Mouse (Mus musculus) forebrain, embryonic 14.5 days (tissue): ENCODE measurements at regions not wholly inside any gene's neighbourhood (a gene's known extent, or its start where the extent isn't known, plus 50 kb on each side); places are given as distances from the start of the nearest gene placed in this dataset.
"Not testable (repeated sequence)": the region's sequence is repeated elsewhere in the genome, so short reads cannot be mapped to it uniquely, and the experiment has no call there.

Experiments
- ATAC-seq: fragments of 200-750 bp; cut with Nextera tagmentation; 2 replicates; pipeline ENCODE4 v1.8.0; 2017; ENCODE audit warnings: mild to moderate bottlenecking, moderate library complexity
- DNase-seq: peaks from one replicate; pipeline ENCODE4 v3.0.0-alpha.2; 2015; ENCODE audit warnings: low spot score
- H3K27ac ChIP-seq: fragments of 300-500 bp; sonication (generic); 2 replicates; pipeline ENCODE4 v1.5.1; 2014; ENCODE audit warnings: low read depth, mild to moderate bottlenecking, control low read depth, low read length, moderate library complexity
- H3K27me3 ChIP-seq: fragments of 300-500 bp; sonication (generic); replicated peaks from 2 replicates; pipeline ENCODE4 v1.6.1; 2014; ENCODE audit warnings: low read length, control low read depth, mixed read lengths; ENCODE audit not compliant: control insufficient read depth, insufficient read depth
- H3K36me3 ChIP-seq: fragments of 300-500 bp; sonication (generic); 2 replicates; pipeline ENCODE4 v1.6.1; 2014; ENCODE audit warnings: low read length, control low read depth; ENCODE audit not compliant: control insufficient read depth, insufficient read depth
- H3K4me1 ChIP-seq: fragments of 300-500 bp; sonication (generic); 2 replicates; pipeline ENCODE4 v1.6.1; 2014; ENCODE audit warnings: antibody characterized with exemption, low read length, control low read depth; ENCODE audit not compliant: control insufficient read depth, insufficient read depth
- H3K4me2 ChIP-seq: fragments of 300-500 bp; sonication (generic); 2 replicates; pipeline ENCODE4 v1.6.1; 2014; ENCODE audit warnings: mild to moderate bottlenecking, control low read depth, low read length
- H3K4me3 ChIP-seq: fragments of 300-500 bp; sonication (generic); 2 replicates; pipeline ENCODE4 v1.5.1; 2014; ENCODE audit warnings: low read depth, low read length, control low read depth
- H3K9ac ChIP-seq: fragments of 300-500 bp; sonication (generic); 2 replicates; pipeline ENCODE4 v1.6.1; 2014; ENCODE audit warnings: mild to moderate bottlenecking, low read length, control low read depth, moderate library complexity
- H3K9me3 ChIP-seq: fragments of 300-500 bp; sonication (generic); replicated peaks from 2 replicates; pipeline ENCODE4 v1.6.1; 2016; ENCODE audit warnings: low read length, control low read depth, mixed read lengths; ENCODE audit not compliant: control insufficient read depth
- WGBS: fragments of 180-500 bp; shearing (Covaris S2); extraction: QIAGEN DNeasy Blood & Tissue Kit; methylation state at CpG from one replicate; pipeline ENCODE4 v1.1.7; 2014; 5-methylcytosine and 5-hydroxymethylcytosine counted together

DNA sequence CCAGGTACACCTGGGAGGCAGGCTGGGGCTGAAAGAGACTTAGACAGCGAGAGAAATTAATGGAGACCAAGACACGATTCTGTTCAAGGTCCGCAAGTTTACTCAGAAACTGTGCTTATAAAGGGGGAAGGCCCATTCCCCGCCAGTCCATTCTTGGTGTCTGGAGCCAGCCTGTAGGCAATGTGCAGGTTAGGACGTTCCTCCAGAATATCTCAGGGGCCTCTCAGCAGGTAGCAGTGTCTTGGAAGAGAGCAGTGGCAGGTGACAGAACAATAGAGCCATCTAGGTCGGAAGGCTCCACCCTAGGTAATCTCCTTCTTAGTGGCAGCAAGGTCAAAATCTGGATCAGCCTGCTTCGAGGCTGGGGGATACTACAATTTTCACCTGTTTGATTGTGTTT, 147.6 kb upstream of the Gm37988 start:
- DNase-seq, ATAC-seq, H3K4me3 ChIP-seq, H3K4me1 ChIP-seq, H3K27ac ChIP-seq, H3K9ac ChIP-seq, H3K36me3 ChIP-seq, H3K4me2 ChIP-seq, H3K9me3 ChIP-seq, H3K27me3 ChIP-seq: not testable (repeated sequence)
- WGBS = 72% methylated on average over 7 of the region's 7 CpGs

- not testable (repeated sequence) for H3K36me3 ChIP-seq, ATAC-seq, H3K4me1 ChIP-seq, H3K27ac ChIP-seq, DNase-seq, H3K9ac ChIP-seq, H3K27me3 ChIP-seq, H3K4me2 ChIP-seq, H3K4me3 ChIP-seq, H3K9me3 ChIP-seq
- 96% methylated on average over 5 of the region's 5 CpGs for WGBS
Measured at GRCm38 (mm10) chr1:4660616-4661015, 147.1 kb upstream of the Gm37988 start.

- WGBS = 91% methylated on average over 1 of the region's 1 CpGs
- Histone ChIP-seq H3K4me1 (no peaks in the 10 kb centered on the region), H3K4me3 (no peak overlapping the region), H3K27me3 (no peaks in the 10 kb centered on the region), H3K9ac (no peak overlapping the region), H3K9me3 (no peaks in the 10 kb centered on the region), H3K36me3 (no peaks in the 10 kb centered on the region), H3K27ac (no peak overlapping the region), H3K4me2 (no peak overlapping the region)
- ATAC-seq = no peak
- no peak for DNase-seq
Measured at GRCm38 (mm10) chr1:4661761-4662160, 145.9 kb upstream of the Gm37988 start.

DNA sequence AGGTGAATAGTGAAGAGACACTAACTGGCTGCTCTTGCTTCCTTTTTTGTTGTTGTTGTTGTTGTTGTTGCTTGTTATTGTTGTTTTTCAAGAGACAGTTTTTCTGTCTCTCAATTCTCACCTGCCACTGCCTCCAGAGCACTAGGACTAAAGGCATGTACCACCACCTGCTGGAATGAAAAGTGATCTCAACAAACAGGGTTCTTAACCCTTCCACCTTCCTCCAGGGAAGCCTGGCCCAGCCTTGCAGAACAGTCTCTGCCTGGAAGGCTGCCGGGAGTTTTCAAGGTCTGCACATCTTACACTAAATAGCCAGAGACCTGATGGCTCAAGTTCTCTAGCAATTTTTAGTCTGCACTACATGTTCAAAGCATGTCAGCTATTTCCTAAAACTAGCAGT, 138.0 kb upstream of the Gm37988 start:
- Histone ChIP-seq H3K4me3 (no peak overlapping the region), H3K9me3 (no peaks in the 10 kb centered on the region), H3K4me2 (no peak overlapping the region), H3K27me3 (no peaks in the 10 kb centered on the region), H3K9ac (no peak overlapping the region), H3K4me1 (no peaks in the 10 kb centered on the region), H3K27ac (no peak overlapping the region), H3K36me3 (no peaks in the 10 kb centered on the region)
- 84% methylated on average over 1 of the region's 1 CpGs for WGBS
- ATAC-seq (no peak), DNase-seq (no peak)

DNA sequence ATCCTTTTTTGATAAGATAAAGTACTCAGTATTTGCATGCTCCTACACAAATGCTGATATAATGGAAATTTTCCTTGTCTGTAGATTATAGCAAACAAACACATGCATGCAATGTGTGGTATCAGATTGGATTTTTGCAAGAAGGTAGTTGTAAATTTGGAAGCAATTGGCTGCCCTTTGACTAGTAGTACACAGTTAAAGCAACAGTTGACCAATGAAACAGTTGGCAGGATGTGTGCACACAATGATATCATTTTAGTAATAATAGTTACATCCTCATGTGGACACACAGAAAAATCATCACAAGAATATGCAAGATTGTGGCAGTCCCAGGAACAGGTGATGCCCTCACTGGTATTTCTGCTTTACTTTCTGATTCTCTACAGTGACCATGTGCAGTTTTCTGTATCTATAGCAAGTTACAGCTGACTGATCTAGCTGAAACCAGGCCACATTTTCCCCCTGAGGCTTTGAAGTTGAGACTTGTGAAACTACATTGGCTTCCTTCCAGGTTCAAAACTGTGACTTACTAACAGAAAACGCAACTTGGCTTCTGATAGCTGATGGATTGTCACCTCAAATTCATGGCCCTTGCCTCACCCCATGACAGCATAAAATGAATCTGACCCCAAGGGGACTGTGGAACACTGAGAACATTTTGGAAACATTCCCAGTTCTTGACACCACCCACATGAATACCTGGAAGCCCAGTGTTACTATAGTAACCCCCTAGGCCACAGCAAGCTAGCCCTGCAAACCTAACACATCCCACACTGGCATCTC, 136.3 kb upstream of the Gm37988 start:
- no peaks in the 10 kb centered on the region for H3K36me3 ChIP-seq
- ATAC-seq = no peak

DNA sequence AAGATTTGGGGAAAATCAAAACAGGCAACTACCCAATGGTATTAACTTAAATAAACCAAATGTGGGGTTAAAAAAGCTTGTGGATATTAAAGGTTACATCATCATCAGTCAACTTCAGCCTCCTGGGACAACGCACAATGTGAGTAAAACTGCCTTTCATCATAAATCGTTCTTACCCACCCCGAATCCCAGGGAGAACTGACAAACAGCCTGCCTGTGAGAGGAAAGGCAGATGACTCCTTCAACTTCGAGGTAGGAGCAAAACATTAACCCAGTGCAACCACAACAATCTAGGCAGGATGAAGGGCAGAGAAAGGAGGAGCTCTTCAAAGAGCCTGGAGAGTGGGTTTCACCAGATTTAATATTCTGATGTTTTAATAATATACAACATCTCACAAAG, 135.3 kb upstream of the Gm37988 start:
- no peaks in the 10 kb centered on the region for H3K36me3 ChIP-seq
- no peaks in the 10 kb centered on the region for H3K27me3 ChIP-seq
- no peak overlapping the region for H3K4me2 ChIP-seq
- WGBS = 82% methylated on average over 4 of the region's 4 CpGs
- H3K9me3 ChIP-seq = no peaks in the 10 kb centered on the region
- DNase-seq (no peak), ATAC-seq (no peak)
- H3K27ac ChIP-seq = no peak overlapping the region
- no peaks in the 10 kb centered on the region for H3K4me1 ChIP-seq
- no peak overlapping the region for H3K9ac ChIP-seq
- no peak overlapping the region for H3K4me3 ChIP-seq

More for the DNA sequence above, 136.3 kb upstream of the Gm37988 start:
- H3K27me3 ChIP-seq = no peaks in the 10 kb centered on the region
- H3K4me2 ChIP-seq = no peak overlapping the region
- WGBS = 50% methylated on average over 1 of the region's 1 CpGs
- no peaks in the 10 kb centered on the region for H3K4me1 ChIP-seq
- no peak overlapping the region for H3K9ac ChIP-seq
- H3K27ac ChIP-seq = no peak overlapping the region
- H3K4me3 ChIP-seq = no peak overlapping the region
- H3K9me3 ChIP-seq = no peaks in the 10 kb centered on the region
- DNase-seq = peak; percentile 8

DNA sequence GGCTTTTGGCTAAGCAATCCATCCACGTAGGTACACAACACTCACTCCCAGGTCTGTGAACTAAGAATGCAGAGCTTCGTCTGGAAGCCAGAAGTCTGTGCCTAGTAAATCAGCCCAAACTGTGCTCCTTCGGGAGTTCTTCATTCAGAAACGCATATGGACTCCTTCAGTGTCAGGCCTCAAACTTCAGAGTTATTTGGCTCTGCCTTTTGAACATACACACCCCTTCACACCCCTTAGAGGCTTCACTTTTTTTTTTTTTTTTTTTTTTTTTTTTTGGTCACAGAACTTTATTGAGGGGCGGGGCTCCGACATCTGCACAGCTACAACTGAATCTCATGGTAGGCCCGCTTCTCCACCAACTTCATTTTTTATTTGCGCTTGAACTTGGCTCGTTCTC, 120.1 kb upstream of the Gm37988 start:
- Histone ChIP-seq H3K27me3 (no peaks in the 10 kb centered on the region), H3K36me3 (no peaks in the 10 kb centered on the region), H3K9ac (no peak overlapping the region), H3K4me2 (no peak overlapping the region), H3K4me1 (no peaks in the 10 kb centered on the region), H3K4me3 (no peak overlapping the region), H3K9me3 (no peaks in the 10 kb centered on the region), H3K27ac (no peak overlapping the region)
- no peak for DNase-seq
- no peak for ATAC-seq
- 93% methylated on average over 9 of the region's 9 CpGs for WGBS

DNA sequence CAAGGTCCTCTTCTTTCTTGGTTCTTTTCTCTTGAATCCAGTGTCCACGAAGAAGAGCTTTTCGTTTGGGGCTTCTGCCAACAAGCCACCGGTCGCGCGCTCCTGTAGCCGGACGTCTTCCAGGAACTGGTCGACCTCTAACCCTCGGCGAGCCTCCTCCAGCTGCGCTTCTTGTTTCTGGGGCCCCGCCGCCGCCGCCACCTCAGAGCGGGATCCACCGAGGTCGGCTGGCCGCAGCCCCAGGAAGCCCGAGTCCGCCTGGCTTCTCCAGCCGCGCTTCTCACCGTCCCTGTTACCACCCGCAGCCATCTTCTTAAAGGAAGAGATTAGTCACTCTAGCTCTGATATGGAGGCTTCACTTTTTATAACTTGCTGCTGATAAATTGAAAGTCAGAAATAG, 118.6 kb upstream of the Gm37988 start:
- Histone ChIP-seq H3K27ac (no peak overlapping the region), H3K4me1 (no peaks in the 10 kb centered on the region), H3K27me3 (no peaks in the 10 kb centered on the region), H3K4me2 (0 out of 2 replicates have a peak overlapping the region, but pooled peaks have one; percentile 3), H3K9ac (no peak overlapping the region), H3K9me3 (no peaks in the 10 kb centered on the region), H3K4me3 (no peak overlapping the region), H3K36me3 (no peaks in the 10 kb centered on the region)
- ATAC-seq = no peak
- no peak for DNase-seq
- WGBS = 30% methylated on average over 26 of the region's 26 CpGs

DNA sequence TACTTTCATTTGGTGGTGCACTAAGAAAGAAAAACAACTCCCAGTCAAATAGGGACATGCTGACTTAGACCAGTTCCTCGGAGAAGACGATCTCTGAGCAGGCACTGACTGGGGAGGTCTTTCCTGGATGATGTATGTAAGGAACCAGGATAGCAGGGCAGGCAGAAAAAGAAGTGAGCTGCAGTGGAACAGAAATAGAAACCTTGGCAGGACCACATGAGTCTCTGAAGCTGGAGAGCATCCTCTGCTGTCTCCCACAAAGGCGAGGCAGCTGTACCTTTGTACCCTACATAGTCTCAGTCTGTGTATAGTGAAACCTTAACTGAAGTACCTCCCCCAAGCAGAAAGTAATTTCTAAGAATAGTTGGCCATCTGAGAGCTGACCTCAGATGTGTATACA, 104.4 kb upstream of the Gm37988 start:
- no peak overlapping the region for H3K9ac ChIP-seq
- no peaks in the 10 kb centered on the region for H3K4me1 ChIP-seq
- no peak overlapping the region for H3K4me3 ChIP-seq
- no peaks in the 10 kb centered on the region for H3K27me3 ChIP-seq
- no peak for ATAC-seq
- 84% methylated on average over 3 of the region's 3 CpGs for WGBS
- no peaks in the 10 kb centered on the region for H3K36me3 ChIP-seq
- no peak for DNase-seq
- no peaks in the 10 kb centered on the region for H3K9me3 ChIP-seq
- H3K4me2 ChIP-seq = no peak overlapping the region
- no peak overlapping the region for H3K27ac ChIP-seq
